Mouse (Mus musculus): Measurements from ENCODE around the gene Srsf1. TPM values are rescaled to one million over a fixed set of nuclear protein-coding genes. Genes with fewer than 3 reads are reported as not detected.
"Not testable (repeated sequence)": the region's sequence is repeated elsewhere in the genome, so short reads cannot be mapped to it uniquely, and the experiment has no call there.

Srsf1 gene
- polyA plus RNA-seq, 1 experiment from 2014 or later = 244 TPM

- ATAC-seq = no peak
- Histone ChIP-seq H3K4me1 (replicated peaks) (no peaks in the 10 kb centered on the region), H3K27ac (no peak overlapping the region), H3K4me2 (replicated peaks) (no peak overlapping the region), H3K27me3 (replicated peaks) (no peaks in the 10 kb centered on the region), H3K9me3 (no peaks in the 10 kb centered on the region), H3K9ac (no peak overlapping the region), H3K36me3 (no peaks in the 10 kb centered on the region), H3K4me3 (replicated peaks) (no peak overlapping the region)
- 79% methylated on average over 2 of the region's 2 CpGs for WGBS
Measured at GRCm38 (mm10) chr11:88023933-88024332, 23.2 kb upstream of the Srsf1 start.

- no peak overlapping the region for H3K4me3 ChIP-seq (replicated peaks)
- no peak for ATAC-seq
- no peaks in the 10 kb centered on the region for H3K4me1 ChIP-seq (replicated peaks)
- H3K27ac ChIP-seq = no peak overlapping the region
- no peaks in the 10 kb centered on the region for H3K9me3 ChIP-seq
- no peak overlapping the region for H3K9ac ChIP-seq
- no peak overlapping the region for H3K4me2 ChIP-seq (replicated peaks)
- WGBS = 79% methylated on average over 9 of the region's 9 CpGs
- no peaks in the 10 kb centered on the region for H3K36me3 ChIP-seq
- no peaks in the 10 kb centered on the region for H3K27me3 ChIP-seq (replicated peaks)
Measured at GRCm38 (mm10) chr11:88027391-88028035, 19.7 kb upstream of the Srsf1 start.

- H3K36me3 ChIP-seq = no peaks in the 10 kb centered on the region
- H3K4me3 ChIP-seq (replicated peaks) = no peak overlapping the region
- no peaks in the 10 kb centered on the region for H3K4me1 ChIP-seq (replicated peaks)
- no peak overlapping the region for H3K9ac ChIP-seq
- no peak overlapping the region for H3K27ac ChIP-seq
- no peaks in the 10 kb centered on the region for H3K9me3 ChIP-seq
- H3K4me2 ChIP-seq (replicated peaks) = no peak overlapping the region
- ATAC-seq = no peak
- WGBS = 33% methylated on average over 16 of the region's 16 CpGs
- H3K27me3 ChIP-seq (replicated peaks) = no peaks in the 10 kb centered on the region
Measured at GRCm38 (mm10) chr11:88028193-88028684, 18.9 kb upstream of the Srsf1 start.

GRCm38 (mm10) chr11:88030219-88030618, 17.0 kb upstream of the Srsf1 start:
- Histone ChIP-seq H3K36me3 (no peaks in the 10 kb centered on the region), H3K27me3 (replicated peaks) (no peaks in the 10 kb centered on the region), H3K27ac (no peak overlapping the region), H3K9me3 (no peaks in the 10 kb centered on the region), H3K4me3 (replicated peaks) (no peak overlapping the region), H3K4me1 (replicated peaks) (no peaks in the 10 kb centered on the region), H3K9ac (no peak overlapping the region), H3K4me2 (replicated peaks) (no peak overlapping the region)
- 84% methylated on average over 7 of the region's 7 CpGs for WGBS
- ATAC-seq = no peak

- Histone ChIP-seq H3K4me2 (replicated peaks) (no peak overlapping the region), H3K4me1 (replicated peaks) (no peaks in the 10 kb centered on the region), H3K4me3 (replicated peaks) (no peak overlapping the region), H3K27ac (no peak overlapping the region), H3K27me3 (replicated peaks) (no peaks in the 10 kb centered on the region), H3K9ac (no peak overlapping the region), H3K36me3 (no peaks in the 10 kb centered on the region), H3K9me3 (no peaks in the 10 kb centered on the region)
- no peak for ATAC-seq
- WGBS = 75% methylated on average over 2 of the region's 2 CpGs
Measured at GRCm38 (mm10) chr11:88030836-88031235, 16.3 kb upstream of the Srsf1 start.

GRCm38 (mm10) chr11:88031753-88032152, 15.4 kb upstream of the Srsf1 start:
- Histone ChIP-seq H3K4me2 (replicated peaks) (no peak overlapping the region), H3K4me3 (replicated peaks) (no peak overlapping the region), H3K27me3 (replicated peaks) (no peaks in the 10 kb centered on the region), H3K36me3 (no peaks in the 10 kb centered on the region), H3K9ac (no peak overlapping the region), H3K4me1 (replicated peaks) (no peaks in the 10 kb centered on the region), H3K9me3 (no peaks in the 10 kb centered on the region), H3K27ac (no peak overlapping the region)
- ATAC-seq = no peak
- WGBS = 89% methylated on average over 5 of the region's 5 CpGs

- Histone ChIP-seq H3K4me2 (replicated peaks) (no peak overlapping the region), H3K9me3 (no peaks in the 10 kb centered on the region), H3K27me3 (replicated peaks) (no peaks in the 10 kb centered on the region), H3K9ac (no peak overlapping the region), H3K4me3 (replicated peaks) (no peak overlapping the region), H3K4me1 (replicated peaks) (no peaks in the 10 kb centered on the region), H3K36me3 (no peaks in the 10 kb centered on the region), H3K27ac (no peak overlapping the region)
- WGBS = 66% methylated on average over 7 of the region's 7 CpGs
- no peak for ATAC-seq
Measured at GRCm38 (mm10) chr11:88035970-88036369, 11.2 kb upstream of the Srsf1 start.

- Histone ChIP-seq H3K4me1 (replicated peaks) (no peaks in the 10 kb centered on the region), H3K27me3 (replicated peaks) (no peaks in the 10 kb centered on the region), H3K9ac (no peak overlapping the region), H3K36me3 (no peaks in the 10 kb centered on the region), H3K4me3 (replicated peaks) (no peak overlapping the region), H3K4me2 (replicated peaks) (no peak overlapping the region), H3K9me3 (no peaks in the 10 kb centered on the region), H3K27ac (no peak overlapping the region)
- 83% methylated on average over 10 of the region's 10 CpGs for WGBS
- ATAC-seq = no peak
Measured at GRCm38 (mm10) chr11:88036761-88037251, 10.4 kb upstream of the Srsf1 start.

- Histone ChIP-seq H3K4me2 (replicated peaks) (no peak overlapping the region), H3K4me3 (replicated peaks) (no peak overlapping the region), H3K9me3 (no peaks in the 10 kb centered on the region), H3K9ac (no peak overlapping the region), H3K4me1 (replicated peaks) (no peaks in the 10 kb centered on the region), H3K27me3 (replicated peaks) (no peaks in the 10 kb centered on the region), H3K27ac (no peak overlapping the region), H3K36me3 (no peaks in the 10 kb centered on the region)
- no peak for ATAC-seq
- 74% methylated on average over 3 of the region's 3 CpGs for WGBS
Measured at GRCm38 (mm10) chr11:88037386-88037785, 9.8 kb upstream of the Srsf1 start.

GRCm38 (mm10) chr11:88039066-88039465, 8.1 kb upstream of the Srsf1 start:
- Histone ChIP-seq H3K36me3 (no peaks in the 10 kb centered on the region), H3K27me3 (replicated peaks) (no peaks in the 10 kb centered on the region), H3K4me1 (replicated peaks) (no peaks in the 10 kb centered on the region), H3K9me3 (no peaks in the 10 kb centered on the region), H3K4me2 (replicated peaks) (no peak overlapping the region), H3K4me3 (replicated peaks) (no peak overlapping the region), H3K27ac (no peak overlapping the region), H3K9ac (no peak overlapping the region)
- ATAC-seq = no peak
- WGBS = 83% methylated on average over 1 of the region's 1 CpGs

GRCm38 (mm10) chr11:88044314-88044713, 2.9 kb upstream of the Srsf1 start:
- Histone ChIP-seq H3K27me3 (replicated peaks) (no peaks in the 10 kb centered on the region), H3K36me3 (no peaks in the 10 kb centered on the region), H3K4me1 (replicated peaks) (peaks cover 9% of the 10 kb centered on the region; the same call in 1 of the 2 replicates), H3K4me3 (replicated peaks) (no peak overlapping the region), H3K9ac (no peak overlapping the region), H3K4me2 (replicated peaks) (no peak overlapping the region), H3K9me3 (no peaks in the 10 kb centered on the region), H3K27ac (no peak overlapping the region)
- no peak for ATAC-seq

GRCm38 (mm10) chr11:88045159-88045558, 2.0 kb upstream of the Srsf1 start:
- not testable (repeated sequence) for H3K27ac ChIP-seq; ATAC-seq; H3K9ac ChIP-seq; H3K36me3 ChIP-seq; H3K9me3 ChIP-seq; H3K27me3 ChIP-seq (replicated peaks); H3K4me2 ChIP-seq (replicated peaks); H3K4me3 ChIP-seq (replicated peaks)
- WGBS = 94% methylated on average over 3 of the region's 3 CpGs
- peaks cover 15% of the 10 kb centered on the region for H3K4me1 ChIP-seq (replicated peaks)

GRCm38 (mm10) chr11:88045878-88046277, 1.3 kb upstream of the Srsf1 start:
- Histone ChIP-seq H3K9ac (no peak overlapping the region), H3K9me3 (no peaks in the 10 kb centered on the region), H3K4me2 (replicated peaks) (peak overlapping the region; percentile 61), H3K4me1 (replicated peaks) (peaks cover 16% of the 10 kb centered on the region), H3K27ac (no peak overlapping the region), H3K27me3 (replicated peaks) (no peaks in the 10 kb centered on the region), H3K36me3 (no peaks in the 10 kb centered on the region), H3K4me3 (replicated peaks) (no peak overlapping the region)
- 77% methylated on average over 4 of the region's 4 CpGs for WGBS
- no peak for ATAC-seq
